Comparison of ENCODE assay signal across 14 mouse cellular contexts in genomic region chr7:122137071-122137470, GRCm38 (mm10). TPM values are rescaled to one million over a fixed set of nuclear protein-coding genes. Genes with fewer than 3 reads are reported as not detected.
"Had no signal": no experiment of that assay in that cellular context is flagged by ENCODE, and none has a peak within 500 bp of the region (broad histone marks: within the 10 kb centered on the region; RNA-seq: fewer than 3 reads in every experiment).

No protein-coding gene starts in this region.

- H3K4me3 ChIP-seq: megakaryocyte, embryonic 14.5 days; midbrain, embryonic 13.5 days; midbrain, embryonic 15.5 days; neural tube, embryonic 12.5 days had no signal

- DNase-seq: lung, adult 18-20 months; lung, embryonic 14.5 days; lung, postnatal 10 days; lung, postnatal 4 days; right cerebral cortex, postnatal 14 days; spleen, adult 18-20 months; thymus, adult 18-20 months; thymus, postnatal 25 days; thymus, postnatal 4 days had no signal

- H3K27ac ChIP-seq: midbrain, embryonic 13.5 days; midbrain, embryonic 15.5 days; neural tube, embryonic 12.5 days had no signal

RNA-seq across cellular contexts. Expression of gene Ern2, which starts 48.9 kb away (rescaled TPM):
- polyA plus RNA-seq: liver, embryonic 16.5 days; lung, embryonic 14.5 days had no signal
